ENCODE assay signal across 12 mouse cellular contexts in genomic region chr9:66515115-66515514, GRCm38 (mm10). TPM values are rescaled to one million over a fixed set of nuclear protein-coding genes. Genes with fewer than 3 reads are reported as not detected.
DNase-seq lines count a peak whose midpoint lies in the region; ATAC-seq and TF ChIP-seq lines count a peak whose summit lies in the region.
"Had no signal": no experiment of that assay in that cellular context is flagged by ENCODE, and none has a peak within 500 bp of the region (broad histone marks: within the 10 kb centered on the region; RNA-seq: fewer than 3 reads in every experiment).

No protein-coding gene starts in this region.

- no peak for DNase-seq in heart, adult 2 months
- no peak for DNase-seq in heart, postnatal 4 days
- no peak for DNase-seq in left cerebral cortex, adult 2 months (ENCODE audit: extremely low spot score in 1 of 2, low spot score in 2 of 2)
- DNase-seq in left cerebral cortex, postnatal 14 days (ENCODE audit: low spot score in 2 of 2): no peak
- DNase-seq in ES-E14 (ENCODE audit: low read depth, low spot score): no peak
- no peak for DNase-seq in ovary, postnatal 36 days (ENCODE audit: low spot score)
- DNase-seq in midbrain, embryonic 14.5 days: no peak
- DNase-seq: adrenal gland, adult 2 months; lung, postnatal 14 days had no signal

- no peak overlapping the region for H3K4me2 ChIP-seq in intestine, postnatal 0 days (replicated peaks; ENCODE audit: low read depth)
- H3K4me2 ChIP-seq in midbrain, embryonic 14.5 days (ENCODE audit: low read length): no peak overlapping the region
- H3K4me2 ChIP-seq: hindbrain, embryonic 15.5 days had no signal

- intact Hi-C loops in heart, adult 2 months (cut with DNase I): no loop called here
- intact Hi-C loops in left cerebral cortex, adult 2 months (cut with DNase I): loop anchor here (10.0 kb wide), 1 partner anchor 470 kb away; no protein-coding TSS in a partner anchor
- intact Hi-C loops in left cerebral cortex, postnatal 14 days (cut with DNase I): loop anchor here (10.0 kb wide), 1 partner anchor 310 kb away; no protein-coding TSS in a partner anchor

- no peak for TF ChIP-seq EP300 in heart, adult 2 months (IDR thresholded peaks at IDR 0.05; ENCODE audit: insufficient read depth, low read depth, low read length)

- H3K9me3 ChIP-seq in ES-E14 (ENCODE audit: control insufficient read depth, insufficient read depth, low read depth, low read length): no peaks in the 10 kb centered on the region
- no peaks in the 10 kb centered on the region for H3K9me3 ChIP-seq in intestine, postnatal 0 days (ENCODE audit: control insufficient read depth)
- H3K9me3 ChIP-seq in midbrain, embryonic 14.5 days (ENCODE audit: control insufficient read depth, low read length): no peaks in the 10 kb centered on the region
- H3K9me3 ChIP-seq: hindbrain, embryonic 15.5 days had no signal

- no peak overlapping the region for H3K4me3 ChIP-seq in heart, adult 2 months
- no peak overlapping the region for H3K4me3 ChIP-seq in left cerebral cortex, adult 2 months
- H3K4me3 ChIP-seq in ES-E14 (ENCODE audit: insufficient read depth in 1 of 2, low read depth in 1 of 2, low read length in 2 of 2, poor library complexity in 1 of 2, severe bottlenecking in 1 of 2): no peak overlapping the region
- no peak overlapping the region for H3K4me3 ChIP-seq in intestine, postnatal 0 days (ENCODE audit: low read depth, low read length)
- H3K4me3 ChIP-seq in midbrain, embryonic 14.5 days (replicated peaks; ENCODE audit: low read depth, low read length): no peak overlapping the region
- H3K4me3 ChIP-seq: hindbrain, embryonic 15.5 days had no signal

- ATAC-seq in intestine, postnatal 0 days: no peak
- no peak for ATAC-seq in midbrain, embryonic 14.5 days (ENCODE audit: low FRiP score, low TSS enrichment)

- H3K36me3 ChIP-seq in heart, adult 2 months (ENCODE audit: control insufficient read depth, insufficient read depth, low read length): no peaks in the 10 kb centered on the region; the same call in 1 of the 2 replicates
- H3K36me3 ChIP-seq in ES-E14 (ENCODE audit: control insufficient read depth, insufficient read depth, low read length, poor library complexity, severe bottlenecking): peaks cover 5% of the 10 kb centered on the region; the same call in 1 of the 2 replicates
- H3K36me3 ChIP-seq in intestine, postnatal 0 days (ENCODE audit: control insufficient read depth, insufficient read depth): peaks cover 43% of the 10 kb centered on the region
- peaks cover 63% of the 10 kb centered on the region for H3K36me3 ChIP-seq in midbrain, embryonic 14.5 days (ENCODE audit: control insufficient read depth, insufficient read depth, low read length)

- TF ChIP-seq POLR2A in heart, adult 2 months (IDR thresholded peaks at IDR 0.05; ENCODE audit: insufficient read depth, low read depth, low read length): no peak

- H3K9ac ChIP-seq in heart, adult 2 months (ENCODE audit: low read depth, low read length): peak overlapping the region; percentile 23
- H3K9ac ChIP-seq in ES-E14 (ENCODE audit: insufficient read depth, low read depth, low read length, poor library complexity, severe bottlenecking): peak overlapping the region; percentile 57; the same call in 1 of the 2 replicates
- no peak overlapping the region for H3K9ac ChIP-seq in intestine, postnatal 0 days (ENCODE audit: low read depth, low read length)
- H3K9ac ChIP-seq in midbrain, embryonic 14.5 days (replicated peaks; ENCODE audit: low read length): no peak overlapping the region
- H3K9ac ChIP-seq: hindbrain, embryonic 15.5 days had no signal

- WGBS in heart, adult 2 months: 26% methylated on average over 2 of the region's 2 CpGs
- WGBS in intestine, postnatal 0 days: 33% methylated on average over 2 of the region's 2 CpGs
- 91% methylated on average over 2 of the region's 2 CpGs for whole genome bisulfite sequencing in midbrain, embryonic 14.5 days

- H3K27me3 ChIP-seq in heart, adult 2 months (ENCODE audit: control insufficient read depth, insufficient read depth, low read length): no peaks in the 10 kb centered on the region
- H3K27me3 ChIP-seq in intestine, postnatal 0 days (replicated peaks; ENCODE audit: control insufficient read depth, insufficient read depth, low read length): no peaks in the 10 kb centered on the region
- no peaks in the 10 kb centered on the region for H3K27me3 ChIP-seq in midbrain, embryonic 14.5 days (ENCODE audit: control insufficient read depth, insufficient read depth, low read length)
- H3K27me3 ChIP-seq: hindbrain, embryonic 15.5 days had no signal

- peaks cover 10% of the 10 kb centered on the region for H3K4me1 ChIP-seq in heart, adult 2 months (ENCODE audit: control insufficient read depth, insufficient read depth, low read length)
- H3K4me1 ChIP-seq in ES-E14 (ENCODE audit: control insufficient read depth in 2 of 2, insufficient read depth in 2 of 2, low read length in 2 of 2, poor library complexity in 1 of 2): peaks cover 9 to 11% of the 10 kb centered on the region in 2 experiments; a peak in 3 of 4 replicates
- peaks cover 12% of the 10 kb centered on the region; the same call in 1 of the 2 replicates for H3K4me1 ChIP-seq in intestine, postnatal 0 days (replicated peaks; ENCODE audit: control insufficient read depth, insufficient read depth, low read length)
- H3K4me1 ChIP-seq in midbrain, embryonic 14.5 days (ENCODE audit: control insufficient read depth, insufficient read depth, low read length): peaks cover 11% of the 10 kb centered on the region

- no peak for TF ChIP-seq CTCF in heart, adult 2 months (IDR thresholded peaks at IDR 0.05)
- no peak for TF ChIP-seq CTCF in left cerebral cortex, adult 2 months (IDR thresholded peaks at IDR 0.05)
- TF ChIP-seq CTCF in intestine, postnatal 0 days (IDR thresholded peaks at IDR 0.05; ENCODE audit: low read depth): no peak

- H3K27ac ChIP-seq in heart, adult 2 months: peak overlapping the region; percentile 97
- H3K27ac ChIP-seq in left cerebral cortex, adult 2 months: peak overlapping the region; percentile 40; the same call in 1 of the 2 replicates
- H3K27ac ChIP-seq in ES-E14 (ENCODE audit: insufficient read depth, low read depth, low read length, poor library complexity, severe bottlenecking): no peak overlapping the region; the same call in 1 of the 2 replicates
- peak overlapping the region; percentile 55 for H3K27ac ChIP-seq in intestine, postnatal 0 days (ENCODE audit: low read depth, low read length)
- no peak overlapping the region for H3K27ac ChIP-seq in midbrain, embryonic 14.5 days (replicated peaks; ENCODE audit: low read depth, low read length)
- H3K27ac ChIP-seq: hindbrain, embryonic 15.5 days; kidney, postnatal 0 days had no signal

- H3K79me2 ChIP-seq in heart, adult 2 months (replicated peaks; ENCODE audit: control insufficient read depth, insufficient read depth, low read length): no peaks in the 10 kb centered on the region

- in situ Hi-C loops in ES-E14 (cut with MboI; ENCODE audit: low sequenced_read_pairs in 2 of 2, unreplicated experiment in 2 of 2): no loop called here

TF ChIP-seq in ES-E14, 5 proteins besides CTCF, POLR2A, EP300 and RAD21:
- TF ChIP-seq ZNF384 (IDR thresholded peaks at IDR 0.05; ENCODE audit: low read depth, low read length): no peak
- TF ChIP-seq MAFK (IDR thresholded peaks at IDR 0.05; ENCODE audit: insufficient read depth, low read depth, low read length): no peak
- TF ChIP-seq HCFC1 (IDR thresholded peaks at IDR 0.05; ENCODE audit: borderline replicate concordance, insufficient read depth, low read length): no peak
- no peak for TF ChIP-seq CHD2 (IDR thresholded peaks at IDR 0.05; ENCODE audit: low read depth, low read length)
- TF ChIP-seq ZC3H11A (IDR thresholded peaks at IDR 0.05; ENCODE audit: borderline replicate concordance, low read depth, low read length): no peak

RNA-seq across cellular contexts. Expression of gene Fbxl22, which starts 0.7 kb away (rescaled TPM):
- 10 to 100 TPM; 24.7 to 32.5 TPM for total RNA-seq in heart, adult 2 months (2021)
- 48.5 and 71.4 TPM in 2 replicates for polyA plus RNA-seq in heart, adult 2 months (2012; rRNA removed)
- total RNA-seq in heart, postnatal 4 days (2021): 10 to 100 TPM; 84.3 to 92.5 TPM
- total RNA-seq in left cerebral cortex, adult 2 months (2021): under 1 TPM; 0.28 to 0.38 TPM
- under 1 TPM; 0.13 to 0.40 TPM for total RNA-seq in left cerebral cortex, postnatal 14 days (2021)
- total RNA-seq in ES-E14 (2012; rRNA removed): 0.76 and 0.95 TPM in 2 replicates
- 12.9 and 15.4 TPM in 2 replicates for polyA plus RNA-seq in intestine, postnatal 0 days (2015; fragmentation: Nextera tagmentation; extraction: Ambion mirVana)
- 1.5 and 1.9 TPM in 2 replicates for polyA plus RNA-seq in midbrain, embryonic 14.5 days (2014; fragmentation: Nextera tagmentation; extraction: Ambion mirVana)

Comparison
In these comparisons a context has a peak if more than half of its experiments do, and no peak if none do; other contexts are left out.
1. H3K27ac ChIP-seq: peak in heart, adult 2 months (single experiment), left cerebral cortex, adult 2 months (single experiment) and intestine, postnatal 0 days (single experiment); none in ES-E14 (single experiment) and midbrain, embryonic 14.5 days (single experiment).
2. H3K9ac ChIP-seq: peak in heart, adult 2 months (single experiment) and ES-E14 (single experiment); none in intestine, postnatal 0 days (single experiment) and midbrain, embryonic 14.5 days (single experiment).
3. RNA of gene Fbxl22, which starts 0.7 kb away (total RNA-seq): 84.3 to 92.5 TPM in heart, postnatal 4 days and 24.7 to 32.5 TPM in heart, adult 2 months; 0.76 to 0.95 TPM in ES-E14, 0.13 to 0.40 TPM in left cerebral cortex, postnatal 14 days and 0.28 to 0.38 TPM in left cerebral cortex, adult 2 months; every median in the first group is over 10 times any median in the second.